Mouse (Mus musculus) kidney, adult 2 months (tissue): ENCODE results near the gene Kcnab3.

Experiments
- CTCF ChIP-seq: fragments of 200-500 bp; conservative IDR thresholded peaks from 2 replicates; pipeline ENCODE4 v1.5.1; 2011; ENCODE audit warnings: low read depth, mild to moderate bottlenecking, control low read depth, low read length, moderate library complexity, mixed read lengths; ENCODE audit not compliant: insufficient read depth, insufficient read length
- POLR2A ChIP-seq: fragments of 200-500 bp; IDR thresholded peaks from one replicate; pipeline ENCODE4 v1.6.1; 2011; ENCODE audit warnings: low read depth, low read length, control low read depth

- TF ChIP-seq CTCF (no peak), POLR2A (no peak)
These were observed 3.2 kb upstream of the Kcnab3 start for GRCm38 (mm10) chr11:69322693-69323471.
